In the genomic region with DNA sequence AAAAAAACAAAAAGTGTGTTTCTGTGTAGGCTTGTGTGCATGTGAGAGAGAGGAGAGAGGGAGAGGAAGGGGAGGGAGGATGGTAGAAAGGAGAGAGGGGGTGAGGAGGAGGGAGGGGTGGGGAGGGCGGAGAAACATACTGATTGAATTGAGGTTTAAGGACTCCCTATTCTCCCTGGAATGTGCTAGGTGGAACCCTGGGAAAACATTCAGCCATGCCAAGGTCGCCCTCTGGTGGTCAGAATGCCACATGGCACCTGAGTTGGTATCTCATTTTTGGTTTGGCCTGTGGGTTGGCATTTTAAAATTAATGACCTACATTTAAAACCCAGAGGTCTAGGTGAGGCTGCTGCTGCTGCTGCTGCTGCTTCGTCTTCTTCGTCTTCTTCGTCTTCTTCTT, we compare ENCODE assay signal across 9 mouse cellular contexts.
A peak's percentile ranks its signal among the peaks of the same experiment; 100 is the strongest.
DNase-seq lines count a peak whose midpoint lies in the region; ATAC-seq and TF ChIP-seq lines count a peak whose summit lies in the region.
"Had no signal": no experiment of that assay in that cellular context is flagged by ENCODE, and none has a peak within 500 bp of the region (broad histone marks: within the 10 kb centered on the region; RNA-seq: fewer than 3 reads in every experiment).

No protein-coding gene starts in this region.

- H3K79me2 ChIP-seq in C2C12 (ENCODE audit: control insufficient read depth, insufficient read depth) = no peaks in the 10 kb centered on the region

- no peaks in the 10 kb centered on the region for H3K36me3 ChIP-seq in C2C12 (ENCODE audit: control insufficient read depth, insufficient read depth)
- no peaks in the 10 kb centered on the region for H3K36me3 ChIP-seq in liver, embryonic 14.5 days (replicated peaks; ENCODE audit: control insufficient read depth, insufficient read depth, low read depth)
- H3K36me3 ChIP-seq: limb, embryonic 15.5 days had no signal

- H3ac ChIP-seq in C2C12 (ENCODE audit: control insufficient read depth, insufficient read length, low read depth) = no peak overlapping the region

- no peak overlapping the region for H3K4me3 ChIP-seq in C2C12 (ENCODE audit: insufficient read depth, poor library complexity, severe bottlenecking)
- no peak overlapping the region for H3K4me3 ChIP-seq in liver, embryonic 14.5 days (ENCODE audit: insufficient read depth in 1 of 2, low read depth in 2 of 2, low read length in 2 of 2)
- H3K4me3 ChIP-seq: limb, embryonic 15.5 days had no signal

- H3K27ac ChIP-seq in liver, embryonic 14.5 days = no peak overlapping the region
- H3K27ac ChIP-seq: limb, embryonic 15.5 days had no signal

- no peak for ATAC-seq in liver, embryonic 14.5 days (ENCODE audit: insufficient read depth)
- ATAC-seq in inflammation-experienced regulatory T-cells, adult 6 months = no peak

- H3K4me1 ChIP-seq in liver, embryonic 14.5 days (replicated peaks; ENCODE audit: control insufficient read depth in 2 of 2, insufficient read depth in 2 of 2, low read length in 1 of 2) = no peaks in the 10 kb centered on the region
- H3K4me1 ChIP-seq: limb, embryonic 15.5 days had no signal

- H3K79me3 ChIP-seq in C2C12 (ENCODE audit: low read depth) = no peaks in the 10 kb centered on the region

- no peak for TF ChIP-seq EP300 in liver, embryonic 14.5 days (IDR thresholded peaks at IDR 0.05; ENCODE audit: low read depth)

- DNase-seq in 3134 (ENCODE audit: extremely low read depth, insufficient read length, low spot score) = peak; percentile 26
- DNase-seq in brain, adult 2 months (ENCODE audit: low read depth, low spot score) = peak; percentile 71
- DNase-seq in forelimb bud, embryonic 11.5 days (ENCODE audit: low read depth, low spot score) = peak; percentile 86
- peak; percentile 82 for DNase-seq in kidney, postnatal 10 days
- peak in 2 of 3 experiments; percentile 14 to 15 for DNase-seq in liver, embryonic 14.5 days (ENCODE audit: low read depth in 3 of 3, low spot score in 3 of 3)
- DNase-seq in right cerebral cortex, postnatal 14 days = peak; percentile 74

- no peaks in the 10 kb centered on the region for H3K9me3 ChIP-seq in liver, embryonic 14.5 days (ENCODE audit: control insufficient read depth, low read length)
- H3K9me3 ChIP-seq: limb, embryonic 15.5 days had no signal

- no peak overlapping the region for H3K4me2 ChIP-seq in liver, embryonic 14.5 days (ENCODE audit: low read depth)
- H3K4me2 ChIP-seq: limb, embryonic 15.5 days had no signal

- no peak overlapping the region for H3K9ac ChIP-seq in liver, embryonic 14.5 days (replicated peaks)
- H3K9ac ChIP-seq: limb, embryonic 15.5 days had no signal

- TF ChIP-seq CTCF in C2C12 (IDR thresholded peaks at IDR 0.05; ENCODE audit: control insufficient read depth, insufficient read depth, insufficient read length) = peak; percentile 60
- TF ChIP-seq CTCF in liver, embryonic 14.5 days (IDR thresholded peaks at IDR 0.05; ENCODE audit: low read depth) = peak; percentile 92

- H3K27me3 ChIP-seq in C2C12 (ENCODE audit: control insufficient read depth, insufficient read depth, insufficient read length) = peaks cover 4% of the 10 kb centered on the region
- H3K27me3 ChIP-seq in liver, embryonic 14.5 days (ENCODE audit: control insufficient read depth, insufficient read depth, low read length) = no peaks in the 10 kb centered on the region
- H3K27me3 ChIP-seq: limb, embryonic 15.5 days had no signal

- 20% methylated on average over 5 of the region's 5 CpGs for WGBS in liver, embryonic 14.5 days (ENCODE audit: insufficient replicate concordance)

TF ChIP-seq in C2C12, 6 proteins besides CTCF, POLR2A, EP300 and RAD21:
- no peak for TF ChIP-seq CEBPB (IDR thresholded peaks at IDR 0.05; ENCODE audit: low read depth)
- TF ChIP-seq MAX (IDR thresholded peaks at IDR 0.05) = no peak
- no peak for TF ChIP-seq USF1 (IDR thresholded peaks at IDR 0.05; ENCODE audit: low read depth)
- no peak for TF ChIP-seq FOSL1 (IDR thresholded peaks at IDR 0.05; ENCODE audit: insufficient read depth, low read length, poor library complexity, severe bottlenecking)
- TF ChIP-seq MYOD1 (IDR thresholded peaks at IDR 0.05; ENCODE audit: control insufficient read depth, insufficient read length, low read depth) = no peak
- TF ChIP-seq MYOG (IDR thresholded peaks at IDR 0.05; ENCODE audit: control insufficient read depth, extremely low read depth, insufficient read length) = no peak

Comparison
In these comparisons a context has a peak if more than half of its experiments do, and no peak if none do; other contexts are left out.
1. DNase-seq: peak in every context shown above with its lines; median percentile 86 in forelimb bud, embryonic 11.5 days; 82 in kidney, postnatal 10 days; 74 in right cerebral cortex, postnatal 14 days; 71 in brain, adult 2 months; 26 in 3134; 14 in liver, embryonic 14.5 days.